Mouse (Mus musculus) small intestine, adult 2 months (tissue): ENCODE measurements at regions not wholly inside any gene's neighbourhood (a gene's known extent, or its start where the extent isn't known, plus 50 kb on each side); places are given as distances from the start of the nearest gene placed in this dataset.

Experiments
- CTCF ChIP-seq: fragments of 200-500 bp; IDR thresholded peaks from 2 replicates; pipeline ENCODE4 v1.5.1; 2012; ENCODE audit warnings: low read depth, mild to moderate bottlenecking, control low read depth, inconsistent platforms, low read length, moderate library complexity, mixed read lengths; ENCODE audit not compliant: insufficient replicate concordance, insufficient read length; ENCODE audit errors: extremely low read depth
- POLR2A ChIP-seq: fragments of 200-500 bp; IDR thresholded peaks from 2 replicates; pipeline ENCODE4 v1.6.1; 2012; ENCODE audit warnings: low read depth, mild to moderate bottlenecking, control low read depth, inconsistent platforms, low read length, moderate library complexity

DNA sequence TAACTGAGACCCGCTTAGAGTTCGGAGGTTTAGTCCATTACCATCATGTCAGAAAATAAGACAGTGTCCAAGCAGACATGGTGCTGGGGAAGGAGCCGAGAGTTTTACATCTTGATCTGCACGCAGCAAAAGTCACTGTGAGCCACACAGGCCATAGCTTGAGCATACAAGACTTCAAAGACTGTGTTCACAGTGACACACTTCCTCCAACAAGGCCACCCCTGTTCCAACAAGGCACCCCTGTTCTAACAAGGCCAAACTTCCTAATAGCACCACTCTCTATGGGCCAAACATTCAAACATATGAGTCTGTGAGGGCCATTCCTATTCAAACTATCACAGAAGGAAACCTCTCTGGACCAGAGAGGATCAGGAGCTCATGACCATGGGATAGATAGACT lies 171.5 kb upstream of the Kif2a start:
- no peak for TF ChIP-seq POLR2A
- no peak for TF ChIP-seq CTCF
